Mouse (Mus musculus) heart, embryonic 10.5 days (tissue): ENCODE measurements around the gene Cdk11b. TPM values are rescaled to one million over a fixed set of nuclear protein-coding genes. Genes with fewer than 3 reads are reported as not detected.

ENCODE experiments used
- DNase-seq: peaks from one replicate; pipeline ENCODE4 v3.0.0-alpha.2; 2017; ENCODE audit warnings: low spot score
- H3K27ac ChIP-seq: fragments of 300-500 bp; sonication (generic); 2 replicates; pipeline ENCODE4 v1.5.1; 2016; ENCODE audit warnings: mild to moderate bottlenecking
- H3K27me3 ChIP-seq: fragments of 300-500 bp; sonication (generic); 2 replicates; pipeline ENCODE4 v1.6.1; 2016; ENCODE audit warnings: mild to moderate bottlenecking; ENCODE audit not compliant: poor library complexity, insufficient read depth, severe bottlenecking
- H3K36me3 ChIP-seq: fragments of 300-500 bp; sonication (generic); 2 replicates; pipeline ENCODE4 v1.6.1; 2016; ENCODE audit warnings: mild to moderate bottlenecking, moderate library complexity
- H3K4me1 ChIP-seq: fragments of 300-500 bp; sonication (generic); 2 replicates; pipeline ENCODE4 v1.6.1; 2016; ENCODE audit warnings: mild to moderate bottlenecking
- H3K4me3 ChIP-seq: fragments of 300-500 bp; sonication (generic); 2 replicates; pipeline ENCODE4 v1.5.1; 2016; ENCODE audit warnings: mild to moderate bottlenecking, moderate library complexity
- H3K9me3 ChIP-seq: fragments of 300-500 bp; sonication (generic); 2 replicates; pipeline ENCODE4 v1.6.1; 2016; ENCODE audit warnings: mild to moderate bottlenecking, moderate library complexity
- WGBS: fragments of 180-500 bp; shearing (Covaris S2); methylation state at CpG from one replicate; pipeline ENCODE4 v1.1.7; 2016; 5-methylcytosine and 5-hydroxymethylcytosine counted together
- polyA plus RNA-seq: library from polyadenylated mRNA; unstranded; fragments of >200 nt; fragmentation: Nextera tagmentation; extraction: Ambion mirVana; gene quantifications from 2 replicates; pipeline ENCODE4 v1.2.1, GENCODE M21; 2016

Gene Cdk11b
- polyA plus RNA-seq, 1 experiment from 2014 or later = 60.2 TPM

DNA sequence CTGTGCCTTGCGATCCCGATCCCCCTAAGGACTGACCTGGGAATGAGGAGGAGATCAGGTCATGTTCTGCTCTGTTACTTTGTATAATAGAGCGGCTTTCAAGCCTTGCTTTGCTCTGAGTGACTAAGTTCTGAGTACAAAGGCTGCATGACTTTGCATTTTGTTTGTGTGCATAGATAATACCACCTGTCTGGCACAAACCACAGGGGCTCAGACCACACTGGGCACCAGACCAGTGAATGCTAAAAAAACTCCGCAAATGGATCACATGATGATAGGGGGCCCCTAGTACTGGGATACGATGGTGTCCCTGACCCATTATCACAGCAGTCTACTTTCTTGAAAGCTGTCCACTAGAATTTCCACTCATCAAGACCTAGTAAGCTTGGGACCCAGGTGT lies 28.0 kb upstream of the Cdk11b start:
- H3K27me3 ChIP-seq = no peaks in the 10 kb centered on the region
- no peak for DNase-seq
- no peaks in the 10 kb centered on the region for H3K4me1 ChIP-seq
- no peaks in the 10 kb centered on the region for H3K9me3 ChIP-seq
- no peaks in the 10 kb centered on the region for H3K36me3 ChIP-seq
- 82% methylated on average over 5 of the region's 5 CpGs for WGBS
- H3K27ac ChIP-seq = no peak overlapping the region
- no peak overlapping the region for H3K4me3 ChIP-seq

- 14% methylated on average over 20 of the region's 20 CpGs for WGBS
- H3K4me3 ChIP-seq = no peak overlapping the region
- H3K27ac ChIP-seq = no peak overlapping the region
- no peak for DNase-seq
- H3K9me3 ChIP-seq = no peaks in the 10 kb centered on the region
- H3K4me1 ChIP-seq = peaks cover 6% of the 10 kb centered on the region; the same call in 1 of the 2 replicates
- peaks cover 5% of the 10 kb centered on the region; the same call in 1 of the 2 replicates for H3K36me3 ChIP-seq
- H3K27me3 ChIP-seq = no peaks in the 10 kb centered on the region
These were observed 26.1 kb upstream of the Cdk11b start for GRCm38 (mm10) chr4:155598536-155598935.

GRCm38 (mm10) chr4:155599901-155600825 lies 24.5 kb upstream of the Cdk11b start:
- peaks cover 6% of the 10 kb centered on the region; the same call in 1 of the 2 replicates for H3K4me1 ChIP-seq
- no peak for DNase-seq
- H3K27me3 ChIP-seq = no peaks in the 10 kb centered on the region
- peak overlapping the region; percentile 100 for H3K27ac ChIP-seq
- 84% methylated on average over 11 of the region's 11 CpGs for WGBS
- H3K9me3 ChIP-seq = no peaks in the 10 kb centered on the region
- peak overlapping the region; percentile 86 for H3K4me3 ChIP-seq
- H3K36me3 ChIP-seq = peaks cover 20% of the 10 kb centered on the region

DNA sequence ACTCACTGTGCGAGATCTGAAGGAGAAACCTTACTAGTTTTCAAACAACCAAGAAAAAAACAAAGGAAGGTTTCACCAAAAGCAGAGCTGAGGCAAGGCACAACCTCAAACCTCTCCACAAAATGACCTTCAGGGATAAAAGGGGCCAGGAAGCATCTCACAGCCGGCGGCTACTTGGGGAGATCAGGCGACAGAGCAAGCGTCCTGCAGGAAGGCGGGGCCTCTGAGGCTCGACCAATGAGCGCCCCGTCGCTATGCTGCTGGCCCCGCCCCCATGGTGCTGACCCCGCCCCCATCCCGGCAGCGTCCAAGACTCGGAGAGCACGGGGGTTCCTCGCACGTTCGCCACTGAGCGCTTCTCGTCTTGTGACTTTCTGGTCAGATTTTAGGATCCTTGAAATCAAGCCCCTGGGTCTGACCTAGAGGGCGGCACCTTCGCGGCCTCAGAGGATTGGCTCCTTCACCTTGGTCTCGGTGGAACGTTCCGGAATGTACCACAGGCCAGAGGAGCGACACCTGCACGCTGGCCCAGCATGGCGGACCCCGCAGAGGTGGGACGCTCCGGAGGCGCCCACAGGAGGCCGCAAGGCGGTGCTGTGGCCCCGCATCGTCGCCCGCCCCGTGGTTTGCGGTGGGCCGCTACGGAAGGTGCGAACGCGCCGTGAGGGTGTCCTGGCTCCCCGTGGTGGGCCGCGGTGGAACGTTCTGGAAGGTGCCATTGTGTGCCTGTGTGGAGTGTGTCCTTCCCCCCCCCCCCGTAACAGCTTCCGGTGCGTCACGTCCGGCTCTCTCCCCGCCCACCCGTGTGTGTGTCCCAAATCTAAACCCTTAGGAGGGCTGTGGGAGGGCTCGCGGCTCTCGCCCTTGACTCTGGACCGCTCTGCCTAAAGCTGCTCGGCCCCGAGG lies 23.3 kb upstream of the Cdk11b start, which contains the start of gene Slc35e2:
Gene Slc35e2, plus strand, starts transcription at position 326 of the 906 bp plus-strand sequence.
- Histone ChIP-seq H3K4me1 (peaks cover 6% of the 10 kb centered on the region; the same call in 1 of the 2 replicates), H3K27me3 (no peaks in the 10 kb centered on the region), H3K9me3 (no peaks in the 10 kb centered on the region), H3K27ac (peak within 1 kb of the TSS; percentile 100), H3K4me3 (peak within 1 kb of the TSS; percentile 86), H3K36me3 (peaks cover 28% of the 10 kb centered on the region)
- under 1% methylated on average over 64 of the region's 65 CpGs for WGBS
- DNase-seq = peak; percentile 97

GRCm38 (mm10) chr4:155601997-155602456 lies 22.6 kb upstream of the Cdk11b start:
- Histone ChIP-seq H3K27me3 (no peaks in the 10 kb centered on the region), H3K36me3 (peaks cover 34% of the 10 kb centered on the region), H3K27ac (peak overlapping the region; percentile 100), H3K4me3 (peak overlapping the region; percentile 86), H3K9me3 (no peaks in the 10 kb centered on the region), H3K4me1 (peaks cover 6% of the 10 kb centered on the region; the same call in 1 of the 2 replicates)
- DNase-seq = no peak
- 1% methylated on average over 31 of the region's 31 CpGs for WGBS

DNA sequence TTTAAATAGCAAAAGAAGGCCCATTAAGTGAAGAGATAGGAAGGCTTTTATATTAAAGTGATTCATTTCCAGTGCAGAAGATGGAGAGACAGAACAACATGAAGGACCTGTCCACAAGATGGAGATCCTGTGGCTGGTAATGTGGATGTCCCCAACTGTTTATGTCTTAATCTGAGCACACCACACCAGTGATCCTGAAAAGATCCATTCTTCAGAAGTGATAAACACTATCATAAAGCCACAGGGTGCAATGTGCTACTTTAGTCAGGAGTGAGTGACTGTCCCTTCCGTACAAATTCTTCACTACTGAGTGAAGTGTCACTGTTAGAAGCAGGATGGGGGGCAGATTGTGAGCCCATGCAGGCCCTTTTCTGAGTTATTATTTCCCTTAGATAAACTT lies 21.9 kb upstream of the Cdk11b start:
- 80% methylated on average over 1 of the region's 1 CpGs for WGBS
- H3K4me1 ChIP-seq = peaks cover 6% of the 10 kb centered on the region; the same call in 1 of the 2 replicates
- H3K27me3 ChIP-seq = no peaks in the 10 kb centered on the region
- H3K36me3 ChIP-seq = peaks cover 34% of the 10 kb centered on the region
- no peaks in the 10 kb centered on the region for H3K9me3 ChIP-seq
- no peak overlapping the region for H3K27ac ChIP-seq
- DNase-seq = no peak
- H3K4me3 ChIP-seq = peak overlapping the region; percentile 86

GRCm38 (mm10) chr4:155603801-155604200 lies 20.9 kb upstream of the Cdk11b start:
- H3K4me1 ChIP-seq = peaks cover 6% of the 10 kb centered on the region; the same call in 1 of the 2 replicates
- H3K4me3 ChIP-seq = no peak overlapping the region
- H3K27ac ChIP-seq = no peak overlapping the region
- peaks cover 34% of the 10 kb centered on the region for H3K36me3 ChIP-seq
- DNase-seq = no peak
- WGBS = 89% methylated on average over 6 of the region's 6 CpGs
- H3K27me3 ChIP-seq = no peaks in the 10 kb centered on the region
- no peaks in the 10 kb centered on the region for H3K9me3 ChIP-seq

GRCm38 (mm10) chr4:155605132-155605531 lies 19.5 kb upstream of the Cdk11b start:
- Histone ChIP-seq H3K36me3 (peaks cover 44% of the 10 kb centered on the region), H3K9me3 (no peaks in the 10 kb centered on the region), H3K4me1 (peaks cover 6% of the 10 kb centered on the region; the same call in 1 of the 2 replicates), H3K27ac (no peak overlapping the region), H3K27me3 (no peaks in the 10 kb centered on the region), H3K4me3 (no peak overlapping the region)
- no peak for DNase-seq
- WGBS = 88% methylated on average over 4 of the region's 4 CpGs

GRCm38 (mm10) chr4:155606825-155607224 lies 17.8 kb upstream of the Cdk11b start:
- H3K36me3 ChIP-seq = peaks cover 58% of the 10 kb centered on the region
- H3K4me1 ChIP-seq = peaks cover 6% of the 10 kb centered on the region; the same call in 1 of the 2 replicates
- H3K27ac ChIP-seq = no peak overlapping the region
- WGBS = 76% methylated on average over 2 of the region's 2 CpGs
- no peak for DNase-seq
- no peaks in the 10 kb centered on the region for H3K9me3 ChIP-seq
- H3K27me3 ChIP-seq = no peaks in the 10 kb centered on the region
- no peak overlapping the region for H3K4me3 ChIP-seq

GRCm38 (mm10) chr4:155611860-155612259 lies 12.8 kb upstream of the Cdk11b start:
- Histone ChIP-seq H3K4me1 (no peaks in the 10 kb centered on the region), H3K4me3 (no peak overlapping the region), H3K36me3 (peaks cover 71% of the 10 kb centered on the region), H3K9me3 (no peaks in the 10 kb centered on the region), H3K27me3 (no peaks in the 10 kb centered on the region), H3K27ac (no peak overlapping the region)
- WGBS = 87% methylated on average over 3 of the region's 3 CpGs
- no peak for DNase-seq

DNA sequence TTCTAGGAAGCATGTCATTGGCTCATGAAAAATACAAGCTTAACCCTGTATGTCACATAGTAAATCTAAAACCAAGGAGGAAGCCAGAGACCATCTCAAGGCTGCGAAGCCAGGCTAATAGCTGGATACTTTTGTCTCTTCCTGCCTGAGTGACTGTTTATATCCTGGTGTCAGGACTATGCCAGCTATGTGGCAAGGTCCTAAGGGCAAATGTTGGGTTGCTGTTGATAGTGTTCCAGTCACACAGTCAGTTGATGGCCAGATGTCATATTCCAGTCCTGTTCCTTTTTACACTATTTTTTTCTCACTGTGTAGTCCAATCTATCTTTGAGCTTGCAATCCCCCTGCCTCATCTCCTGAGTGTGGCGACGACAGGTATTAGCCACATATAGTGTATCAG lies 11.4 kb upstream of the Cdk11b start:
- WGBS = 96% methylated on average over 3 of the region's 3 CpGs
- no peak overlapping the region for H3K27ac ChIP-seq
- no peaks in the 10 kb centered on the region for H3K9me3 ChIP-seq
- DNase-seq = no peak
- H3K36me3 ChIP-seq = peaks cover 84% of the 10 kb centered on the region
- H3K27me3 ChIP-seq = no peaks in the 10 kb centered on the region
- H3K4me3 ChIP-seq = no peak overlapping the region
- H3K4me1 ChIP-seq = no peaks in the 10 kb centered on the region

- H3K27ac ChIP-seq = no peak overlapping the region
- no peaks in the 10 kb centered on the region; the same call in 1 of the 2 replicates for H3K4me1 ChIP-seq
- no peak overlapping the region for H3K4me3 ChIP-seq
- H3K27me3 ChIP-seq = no peaks in the 10 kb centered on the region
- H3K36me3 ChIP-seq = peaks cover 79% of the 10 kb centered on the region
- no peak for DNase-seq
- no peaks in the 10 kb centered on the region for H3K9me3 ChIP-seq
- 85% methylated on average over 5 of the region's 5 CpGs for WGBS
These were observed 6.3 kb upstream of the Cdk11b start for GRCm38 (mm10) chr4:155618321-155618720.
